ENCODE assay signal across 9 mouse cellular contexts in genomic region chr1:23826887-23827758, GRCm38 (mm10).
DNase-seq lines count a peak whose midpoint lies in the region; ATAC-seq and TF ChIP-seq lines count a peak whose summit lies in the region.
"Had no signal": no experiment of that assay in that cellular context is flagged by ENCODE, and none has a peak within 500 bp of the region (broad histone marks: within the 10 kb centered on the region; RNA-seq: fewer than 3 reads in every experiment).

No protein-coding gene starts in this region.

- H3K36me3 ChIP-seq in G1E (replicated peaks): no peaks in the 10 kb centered on the region
- no peaks in the 10 kb centered on the region for H3K36me3 ChIP-seq in forebrain, embryonic 15.5 days
- H3K36me3 ChIP-seq: heart, embryonic 15.5 days had no signal

- peak; percentile 58 for TF ChIP-seq CTCF in G1E (IDR thresholded peaks at IDR 0.05; ENCODE audit: low read depth, low read length)
- TF ChIP-seq CTCF in lung, adult 2 months (IDR thresholded peaks at IDR 0.05; ENCODE audit: insufficient read depth, low read length): peak; percentile 73

- no peak overlapping the region for H3K4me2 ChIP-seq in forebrain, embryonic 15.5 days (replicated peaks)
- H3K4me2 ChIP-seq: heart, embryonic 15.5 days had no signal

- no peaks in the 10 kb centered on the region for H3K9me3 ChIP-seq in G1E (replicated peaks)
- no peaks in the 10 kb centered on the region for H3K9me3 ChIP-seq in forebrain, embryonic 15.5 days
- H3K9me3 ChIP-seq: heart, embryonic 15.5 days had no signal

- H3K27me3 ChIP-seq in G1E (ENCODE audit: insufficient read depth, low read length): peaks cover 7% of the 10 kb centered on the region; the same call in 1 of the 2 replicates
- H3K27me3 ChIP-seq in forebrain, embryonic 15.5 days: no peaks in the 10 kb centered on the region
- H3K27me3 ChIP-seq: heart, embryonic 15.5 days had no signal

- H3K9ac ChIP-seq in forebrain, embryonic 15.5 days (replicated peaks): no peak overlapping the region
- H3K9ac ChIP-seq: heart, embryonic 15.5 days had no signal

- ATAC-seq in G1E (ENCODE audit: extremely low read depth, insufficient number of reproducible peaks, low FRiP score, poor library complexity, severe bottlenecking): peak; percentile 81
- ATAC-seq in forebrain, embryonic 15.5 days (replicated peaks): peak; percentile 65
- peak; percentile 51; the same call in 1 of the 2 replicates for ATAC-seq in neutrophil, adult 5-6 weeks (ENCODE audit: extremely low read depth, insufficient number of reproducible peaks, low FRiP score, poor library complexity, severe bottlenecking)

- H3K4me3 ChIP-seq in G1E (ENCODE audit: low read depth, low read length): no peak overlapping the region
- H3K4me3 ChIP-seq in forebrain, embryonic 15.5 days: no peak overlapping the region
- H3K4me3 ChIP-seq in lung, adult 2 months (replicated peaks; ENCODE audit: extremely low read depth, low read depth, low read length): no peak overlapping the region
- H3K4me3 ChIP-seq: heart, embryonic 15.5 days had no signal

- WGBS in forebrain, embryonic 15.5 days: 41% methylated on average over 13 of the region's 13 CpGs
- WGBS in lung, adult 2 months: 27% methylated on average over 13 of the region's 13 CpGs

- peaks cover 22% of the 10 kb centered on the region for H3K4me1 ChIP-seq in G1E (ENCODE audit: insufficient read depth, low read depth, low read length)
- H3K4me1 ChIP-seq in forebrain, embryonic 15.5 days: 0 out of 2 replicates have a peak, but pooled peaks cover 6% of the 10 kb centered on the region
- no peaks in the 10 kb centered on the region for H3K4me1 ChIP-seq in lung, adult 2 months (ENCODE audit: control insufficient read depth, insufficient read depth, low read length)
- H3K4me1 ChIP-seq: heart, embryonic 15.5 days had no signal

- no peak overlapping the region for H3K27ac ChIP-seq in forebrain, embryonic 15.5 days (replicated peaks)
- H3K27ac ChIP-seq: heart, embryonic 15.5 days had no signal

- TF ChIP-seq POLR2A in lung, adult 2 months (IDR thresholded peaks at IDR 0.05; ENCODE audit: borderline replicate concordance, extremely low read depth, low read depth, low read length): no peak

- DNase-seq in CD4-positive helper T cell, adult 2 months (ENCODE audit: low read depth, low spot score): peak; percentile 48
- peak; percentile 81 for DNase-seq in G1E (ENCODE audit: low spot score)
- peak; percentile 69 for DNase-seq in cerebellum, adult 11-12 months
- DNase-seq in kidney, adult 18-20 months: peak; percentile 35
- DNase-seq in lung, adult 2 months: peak; percentile 14
- no peak for DNase-seq in ovary, postnatal 36 days (ENCODE audit: low spot score)
